23 mouse cellular contexts compared by ENCODE assay signal in the genomic region with DNA sequence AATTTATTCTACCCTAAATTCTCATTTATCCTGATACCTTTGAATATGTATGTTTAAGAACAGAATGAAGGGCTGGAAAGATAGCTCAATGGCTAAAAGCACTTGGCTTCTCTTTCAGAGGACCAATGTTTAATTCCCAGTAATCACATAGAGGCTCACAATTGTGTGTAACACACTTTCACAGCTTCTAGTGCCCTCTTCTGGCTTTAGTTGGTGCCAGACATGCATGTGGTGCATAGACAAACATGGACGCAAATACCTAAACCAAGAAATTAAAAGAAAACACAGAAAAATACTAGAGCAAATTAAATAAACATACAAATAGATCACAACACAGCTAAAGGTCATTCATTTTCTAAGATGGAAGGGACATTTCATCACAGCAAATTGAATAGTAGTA.
DNase-seq lines count a peak whose midpoint lies in the region; ATAC-seq and TF ChIP-seq lines count a peak whose summit lies in the region.
"Had no signal": no experiment of that assay in that cellular context is flagged by ENCODE, and none has a peak within 500 bp of the region (broad histone marks: within the 10 kb centered on the region; RNA-seq: fewer than 3 reads in every experiment).

No protein-coding gene starts in this region.

- no peaks in the 10 kb centered on the region for H3K9me3 ChIP-seq in midbrain, postnatal 0 days (ENCODE audit: low read length)
- H3K9me3 ChIP-seq in midbrain, embryonic 14.5 days (ENCODE audit: control insufficient read depth, low read length), result no peaks in the 10 kb centered on the region
- H3K9me3 ChIP-seq in CH12.LX (replicated peaks; ENCODE audit: low read length) (no peaks in the 10 kb centered on the region), MEL (replicated peaks; ENCODE audit: insufficient read depth, low read length) (no peaks in the 10 kb centered on the region)
- H3K9me3 ChIP-seq: G1E had no signal

- no peak for ATAC-seq in midbrain, postnatal 0 days (ENCODE audit: low FRiP score)
- ATAC-seq in midbrain, embryonic 14.5 days (ENCODE audit: low FRiP score, low TSS enrichment), result no peak
- ATAC-seq: activated CD4-positive, CD25-positive, alpha-beta regulatory T cell, adult 4 months; CD4-positive, CD25-positive, alpha-beta regulatory T cell, adult 4 months; Patski had no signal

- no peak overlapping the region for H3K27ac ChIP-seq in midbrain, postnatal 0 days (ENCODE audit: low read depth, low read length)
- H3K27ac ChIP-seq in midbrain, embryonic 14.5 days (replicated peaks; ENCODE audit: low read depth, low read length), result no peak overlapping the region
- no peak overlapping the region for H3K27ac ChIP-seq in CH12.LX (ENCODE audit: insufficient read depth, low read depth)
- H3K27ac ChIP-seq in MEL (ENCODE audit: control insufficient read depth, low read depth, low read length), result no peak overlapping the region

- dilution Hi-C loops in CH12.LX (cut with MboI; ENCODE audit: extremely low pct_ligation_motif_present, extremely low pct_unique_long_range_greater_than_20kb, low sequenced_read_pairs), result no loop called here

- no peak overlapping the region for H3K9ac ChIP-seq in midbrain, postnatal 0 days (replicated peaks; ENCODE audit: low read length, poor library complexity, severe bottlenecking)
- no peak overlapping the region for H3K9ac ChIP-seq in midbrain, embryonic 14.5 days (replicated peaks; ENCODE audit: low read length)
- H3K9ac ChIP-seq in CH12.LX (ENCODE audit: insufficient read depth, low read depth) (no peak overlapping the region), MEL (ENCODE audit: control insufficient read depth, low read depth, low read length, poor library complexity, severe bottlenecking) (no peak overlapping the region)

- TF ChIP-seq POLR2A in CH12.LX (IDR thresholded peaks at IDR 0.05; ENCODE audit: low read depth, low read length) (no peak), MEL (IDR thresholded peaks at IDR 0.05; ENCODE audit: control insufficient read depth in 1 of 2, insufficient read depth in 1 of 2, low read depth in 1 of 2, low read length in 2 of 2, poor library complexity in 1 of 2) (no peak)

- no peak for DNase-seq in midbrain, postnatal 0 days (ENCODE audit: low spot score)
- no peak for DNase-seq in midbrain, embryonic 14.5 days
- no peak for DNase-seq in CH12.LX (ENCODE audit: extremely low read depth)
- DNase-seq in MEL (ENCODE audit: low read depth, low spot score), result peak; percentile 4
- DNase-seq in MN1 (ENCODE audit: low spot score), result no peak
- no peak for DNase-seq in lung, postnatal 4 days
- DNase-seq: adrenal gland, adult 2 months; adrenal gland, adult 8-10 months; adrenal gland, postnatal 10 days; adrenal gland, postnatal 14 days; adrenal gland, postnatal 25 days; adrenal gland, postnatal 36 days; B cell, adult 2 months; cerebellum, adult 11 months; cerebellum, adult 11-12 months; cerebellum, adult 18-20 months; cerebellum, adult 2 months; cerebellum, adult 8-10 months; cerebellum, adult 9-10 months had no signal

- TF ChIP-seq EP300 in CH12.LX (IDR thresholded peaks at IDR 0.05; ENCODE audit: low read length), result no peak
- no peak for TF ChIP-seq EP300 in MEL (IDR thresholded peaks at IDR 0.05; ENCODE audit: low read depth in 1 of 2, low read length in 2 of 2)

- 85% methylated on average over 1 of the region's 1 CpGs for WGBS in midbrain, postnatal 0 days
- 96% methylated on average over 1 of the region's 1 CpGs for WGBS in midbrain, embryonic 14.5 days

- no peak overlapping the region for H3K4me3 ChIP-seq in midbrain, postnatal 0 days (ENCODE audit: low read depth, low read length)
- no peak overlapping the region for H3K4me3 ChIP-seq in midbrain, embryonic 14.5 days (replicated peaks; ENCODE audit: low read depth, low read length)
- H3K4me3 ChIP-seq in CH12.LX (replicated peaks in 1 of 3; ENCODE audit: low read depth in 2 of 3, low read length in 2 of 3, poor library complexity in 1 of 3) (no peak overlapping the region), MEL (ENCODE audit: control insufficient read depth in 1 of 2, insufficient read depth in 1 of 2, low read depth in 2 of 2, low read length in 2 of 2) (no peak overlapping the region)

- H3K36me3 ChIP-seq in midbrain, postnatal 0 days (ENCODE audit: insufficient read depth, low read length), result no peaks in the 10 kb centered on the region
- no peaks in the 10 kb centered on the region for H3K36me3 ChIP-seq in midbrain, embryonic 14.5 days (ENCODE audit: control insufficient read depth, insufficient read depth, low read length)
- no peaks in the 10 kb centered on the region for H3K36me3 ChIP-seq in CH12.LX (replicated peaks in 1 of 2; ENCODE audit: control insufficient read depth in 1 of 2, insufficient read depth in 1 of 2, low read length in 1 of 2)
- no peaks in the 10 kb centered on the region for H3K36me3 ChIP-seq in MEL (ENCODE audit: control insufficient read depth in 1 of 2, insufficient read depth in 2 of 2, low read length in 2 of 2)
- H3K36me3 ChIP-seq: G1E had no signal

- peak; percentile 51 for TF ChIP-seq RAD21 in CH12.LX (IDR thresholded peaks at IDR 0.05; ENCODE audit: low read depth, low read length)
- TF ChIP-seq RAD21 in MEL (IDR thresholded peaks at IDR 0.05; ENCODE audit: low read depth, low read length), result peak; percentile 31

- H3K27me3 ChIP-seq in midbrain, postnatal 0 days (ENCODE audit: insufficient read depth, low read length), result no peaks in the 10 kb centered on the region
- H3K27me3 ChIP-seq in midbrain, embryonic 14.5 days (ENCODE audit: control insufficient read depth, insufficient read depth, low read length), result no peaks in the 10 kb centered on the region
- H3K27me3 ChIP-seq in CH12.LX (replicated peaks) (no peaks in the 10 kb centered on the region), MEL (ENCODE audit: control insufficient read depth in 1 of 2, insufficient read depth in 2 of 2, low read length in 2 of 2) (no peaks in the 10 kb centered on the region)
- H3K27me3 ChIP-seq: Patski had no signal

- H3K4me1 ChIP-seq in midbrain, postnatal 0 days (ENCODE audit: insufficient read depth, low read length), result no peaks in the 10 kb centered on the region
- H3K4me1 ChIP-seq in midbrain, embryonic 14.5 days (ENCODE audit: control insufficient read depth, insufficient read depth, low read length), result no peaks in the 10 kb centered on the region
- H3K4me1 ChIP-seq in CH12.LX (ENCODE audit: control insufficient read depth in 1 of 2, insufficient read depth in 2 of 2), result no peaks in the 10 kb centered on the region
- H3K4me1 ChIP-seq in MEL (ENCODE audit: control insufficient read depth in 1 of 2, insufficient read depth in 2 of 2, low read length in 2 of 2), result no peaks in the 10 kb centered on the region

- TF ChIP-seq CTCF in midbrain, postnatal 0 days (IDR thresholded peaks at IDR 0.05), result peak; percentile 15; the same call in 1 of the 2 replicates
- peak in 1 of 2 experiments; percentile 53; a peak in 2 of 4 replicates for TF ChIP-seq CTCF in CH12.LX (conservative IDR thresholded peaks at IDR 0.05 in 1 of 2, IDR thresholded peaks at IDR 0.05 in 1 of 2; ENCODE audit: low read depth in 2 of 2, low read length in 2 of 2)
- TF ChIP-seq CTCF in MEL (IDR thresholded peaks at IDR 0.05 in 2 of 3, conservative IDR thresholded peaks at IDR 0.05 in 1 of 3; ENCODE audit: control insufficient read depth in 1 of 3, insufficient read depth in 1 of 3, low read depth in 2 of 3, low read length in 3 of 3, poor library complexity in 1 of 3, severe bottlenecking in 1 of 3), result peak in 2 of 3 experiments; percentile 1 to 23; a peak in 2 of 6 replicates

- H3K79me2 ChIP-seq in CH12.LX (replicated peaks; ENCODE audit: control insufficient read depth, extremely low read depth, insufficient read depth, poor library complexity, severe bottlenecking) (no peaks in the 10 kb centered on the region), MEL (ENCODE audit: control insufficient read depth, insufficient read depth, low read length, poor library complexity) (no peaks in the 10 kb centered on the region)

- in situ Hi-C loops in CH12.LX (cut with MboI; ENCODE audit: low pct_ligation_motif_present, low pct_unique_long_range_greater_than_20kb, low sequenced_read_pairs), result no loop called here

- H3K4me2 ChIP-seq in midbrain, postnatal 0 days (ENCODE audit: low read depth, low read length, poor library complexity, severe bottlenecking), result no peak overlapping the region
- no peak overlapping the region for H3K4me2 ChIP-seq in midbrain, embryonic 14.5 days (ENCODE audit: low read length)
- no peak overlapping the region for H3K4me2 ChIP-seq in CH12.LX (ENCODE audit: insufficient read depth, low read depth, poor library complexity, severe bottlenecking)

TF ChIP-seq in CH12.LX, 34 proteins besides CTCF, POLR2A, EP300 and RAD21 (continues in another document):
- no peak for TF ChIP-seq ZNF384 (IDR thresholded peaks at IDR 0.05; ENCODE audit: low read depth, low read length)
- no peak for TF ChIP-seq ZKSCAN1 (IDR thresholded peaks at IDR 0.05; ENCODE audit: borderline replicate concordance, low read depth, low read length)
- TF ChIP-seq JUN (IDR thresholded peaks at IDR 0.05; ENCODE audit: insufficient read depth, low read depth, low read length), result no peak
- no peak for TF ChIP-seq ELF1 (IDR thresholded peaks at IDR 0.05; ENCODE audit: low read depth, low read length)
- TF ChIP-seq USF1 (IDR thresholded peaks at IDR 0.05; ENCODE audit: low read depth, low read length), result no peak
- TF ChIP-seq ZMIZ1 (IDR thresholded peaks at IDR 0.05; ENCODE audit: low read depth, low read length), result no peak
- no peak for TF ChIP-seq MAFK (IDR thresholded peaks at IDR 0.05; ENCODE audit: insufficient replicate concordance, low read length)
- no peak for TF ChIP-seq GABPA (IDR thresholded peaks at IDR 0.05; ENCODE audit: insufficient replicate concordance, low read depth, low read length)
- TF ChIP-seq USF2 (conservative IDR thresholded peaks at IDR 0.05; ENCODE audit: low read depth, low read length), result no peak
- TF ChIP-seq CHD1 (IDR thresholded peaks at IDR 0.05; ENCODE audit: low read depth, low read length), result no peak

TF ChIP-seq in MEL, 35 proteins besides CTCF, POLR2A, EP300 and RAD21:
- no peak for TF ChIP-seq ELF1 (IDR thresholded peaks at IDR 0.05; ENCODE audit: low read depth, low read length)
- no peak for TF ChIP-seq ZKSCAN1 (IDR thresholded peaks at IDR 0.05; ENCODE audit: low read depth, low read length)
- TF ChIP-seq SMC3 (IDR thresholded peaks at IDR 0.05; ENCODE audit: low read depth, low read length), result peak; percentile 33
